Mouse (Mus musculus): ENCODE data around the gene Abhd5. TPM values are rescaled to one million over a fixed set of nuclear protein-coding genes. Genes with fewer than 3 reads are reported as not detected.
"Not testable (repeated sequence)": the region's sequence is repeated elsewhere in the genome, so short reads cannot be mapped to it uniquely, and the experiment has no call there.

Abhd5 gene
- polyA plus RNA-seq (2015; fragmentation: Nextera tagmentation; extraction: Ambion mirVana): 21.9 and 23.5 TPM in 2 replicates

DNA sequence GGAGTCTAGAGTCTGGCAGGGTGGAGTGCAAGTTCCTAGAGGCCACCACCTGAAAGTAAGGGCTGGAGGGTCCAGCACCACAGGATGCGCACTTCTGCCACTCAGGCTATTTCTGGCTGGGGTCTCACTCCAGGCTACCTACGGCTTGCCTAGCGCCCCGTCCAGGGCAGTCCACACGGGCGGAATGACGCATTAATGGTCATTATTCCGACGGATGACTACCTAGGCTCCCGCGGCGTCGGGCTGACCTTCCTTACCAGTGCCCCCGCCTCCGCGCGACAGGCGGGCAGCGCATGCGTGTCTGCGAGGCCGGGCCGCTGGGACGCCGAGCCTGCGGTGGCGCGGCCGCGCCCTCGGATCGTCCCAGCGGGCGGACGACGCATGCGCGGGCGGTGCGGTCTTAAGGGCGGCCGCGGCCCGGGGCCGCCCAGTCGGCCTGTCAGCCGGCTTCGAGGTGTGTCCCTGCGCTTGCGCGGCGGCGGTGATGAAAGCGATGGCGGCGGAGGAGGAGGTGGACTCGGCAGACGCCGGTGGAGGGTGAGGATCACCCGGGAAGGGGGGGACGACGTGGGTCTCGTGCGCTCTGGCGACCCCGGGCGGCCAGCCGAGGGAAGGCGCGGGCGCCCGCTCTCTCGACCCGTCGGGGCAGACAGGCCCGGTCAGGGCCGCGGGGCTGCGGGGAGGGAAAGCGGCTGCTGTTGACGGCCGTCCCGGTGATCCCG lies at the start of gene Abhd5:
Gene Abhd5, plus strand, starts transcription at position 306 of the 722 bp plus-strand sequence.
- H3K4me3 ChIP-seq (ENCODE audit: low read length): peak within 1 kb of the TSS; percentile 83
- H3K9me3 ChIP-seq (replicated peaks; ENCODE audit: control insufficient read depth, low read length): no peaks in the 10 kb centered on the region
- no peaks in the 10 kb centered on the region for H3K36me3 ChIP-seq (ENCODE audit: control insufficient read depth, insufficient read depth)
- peaks cover 7% of the 10 kb centered on the region; the same call in 1 of the 2 replicates for H3K4me1 ChIP-seq (ENCODE audit: control insufficient read depth, insufficient read depth, low read length)
- H3K4me2 ChIP-seq (ENCODE audit: low read depth, low read length): peak within 1 kb of the TSS; percentile 81
- H3K9ac ChIP-seq (ENCODE audit: low read length): peak within 1 kb of the TSS; percentile 95
- no peaks in the 10 kb centered on the region for H3K27me3 ChIP-seq (ENCODE audit: control insufficient read depth, insufficient read depth, low read length)
- H3K27ac ChIP-seq (ENCODE audit: low read length): peak within 1 kb of the TSS; percentile 84
- WGBS: under 1% methylated on average over 83 of the region's 84 CpGs
- ATAC-seq (replicated peaks; ENCODE audit: extremely low read depth, insufficient read depth, low FRiP score): peak; percentile 98

DNA sequence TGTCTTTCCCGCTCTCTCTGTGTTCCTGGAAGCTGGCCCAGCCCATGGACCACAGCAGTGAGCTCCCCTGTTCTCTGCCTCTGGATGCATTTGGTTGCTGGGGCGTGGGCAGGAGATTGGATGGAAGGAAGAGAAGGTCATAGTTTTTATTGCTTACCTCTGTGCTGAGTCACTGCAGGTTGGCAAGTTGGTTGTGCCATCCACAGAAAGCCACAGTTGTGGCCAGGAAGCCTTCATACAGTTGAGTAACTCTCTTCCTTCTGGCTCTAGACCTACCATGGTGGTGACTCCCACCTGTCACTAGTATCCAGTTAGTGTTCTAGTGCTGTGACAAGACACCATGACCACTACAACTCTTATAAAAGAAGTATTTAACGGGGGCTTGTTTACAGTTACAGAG lies 46.1 kb upstream of the Abhd5 start:
- ATAC-seq (replicated peaks; ENCODE audit: extremely low read depth, insufficient read depth, low FRiP score): no peak
- H3K9ac ChIP-seq (ENCODE audit: low read length): no peak overlapping the region
- no peak overlapping the region for H3K4me3 ChIP-seq (ENCODE audit: low read length)
- no peak overlapping the region for H3K4me2 ChIP-seq (ENCODE audit: low read depth, low read length)
- H3K27me3 ChIP-seq (ENCODE audit: control insufficient read depth, insufficient read depth, low read length): no peaks in the 10 kb centered on the region
- H3K27ac ChIP-seq (ENCODE audit: low read length): no peak overlapping the region
- H3K4me1 ChIP-seq (ENCODE audit: control insufficient read depth, insufficient read depth, low read length): no peaks in the 10 kb centered on the region
- WGBS: 81% methylated on average over 3 of the region's 3 CpGs
- no peaks in the 10 kb centered on the region for H3K9me3 ChIP-seq (replicated peaks; ENCODE audit: control insufficient read depth, low read length)
- H3K36me3 ChIP-seq (ENCODE audit: control insufficient read depth, insufficient read depth): no peaks in the 10 kb centered on the region

DNA sequence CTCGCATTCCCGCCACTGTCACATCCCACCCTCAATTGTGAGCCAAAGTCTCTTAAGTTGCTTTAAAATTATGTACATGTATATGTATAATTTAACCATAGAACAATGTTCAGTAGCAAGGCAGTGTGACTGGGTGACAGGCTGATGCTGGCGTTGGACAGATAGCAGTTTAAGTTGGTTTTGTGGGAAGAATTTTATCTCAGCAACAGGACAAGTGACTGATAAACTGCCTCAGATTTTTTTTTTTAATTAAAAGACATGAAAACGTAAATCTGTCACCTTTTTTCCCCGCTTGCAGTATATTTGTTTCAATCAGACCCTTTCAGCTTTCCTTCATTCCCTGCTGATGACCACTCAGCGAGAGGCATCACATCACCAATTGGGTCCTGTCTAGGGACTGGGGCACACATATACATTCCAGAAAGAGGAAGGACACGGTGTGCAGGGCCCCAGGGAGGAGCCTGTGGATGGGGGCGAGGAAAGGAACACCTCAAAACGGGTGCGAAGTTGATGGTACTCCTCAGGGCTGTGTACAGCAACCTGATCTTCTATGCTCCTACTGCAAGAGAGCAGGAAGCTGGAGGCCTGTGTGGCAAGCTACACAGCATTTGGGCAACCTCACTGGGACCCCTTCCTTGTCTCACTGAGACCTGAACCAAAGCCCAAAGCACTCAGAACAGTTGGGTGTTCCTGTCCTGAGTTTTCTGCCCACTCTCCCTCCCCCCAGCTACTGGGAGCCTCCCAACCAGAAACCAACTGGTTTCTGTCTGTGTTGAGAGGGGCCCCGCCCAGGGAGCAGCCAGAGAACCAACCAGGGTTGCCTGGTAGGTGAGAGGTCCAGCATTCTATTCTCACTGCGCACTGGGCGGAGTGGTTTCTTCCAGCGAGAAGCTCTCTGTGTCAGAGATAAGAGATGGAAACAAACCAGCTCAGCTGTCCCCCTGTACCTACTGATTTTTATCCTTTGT lies 42.1 kb upstream of the Abhd5 start:
- H3K27ac ChIP-seq (ENCODE audit: low read length): no peak overlapping the region
- no peak overlapping the region for H3K9ac ChIP-seq (ENCODE audit: low read length)
- no peak overlapping the region for H3K4me3 ChIP-seq (ENCODE audit: low read length)
- no peaks in the 10 kb centered on the region for H3K36me3 ChIP-seq (ENCODE audit: control insufficient read depth, insufficient read depth)
- H3K4me1 ChIP-seq (ENCODE audit: control insufficient read depth, insufficient read depth, low read length): no peaks in the 10 kb centered on the region
- 49% methylated on average over 14 of the region's 14 CpGs for WGBS
- H3K4me2 ChIP-seq (ENCODE audit: low read depth, low read length): no peak overlapping the region
- H3K9me3 ChIP-seq (replicated peaks; ENCODE audit: control insufficient read depth, low read length): no peaks in the 10 kb centered on the region
- no peaks in the 10 kb centered on the region for H3K27me3 ChIP-seq (ENCODE audit: control insufficient read depth, insufficient read depth, low read length)
- no peak; the same call in 1 of the 2 replicates for ATAC-seq (replicated peaks; ENCODE audit: extremely low read depth, insufficient read depth, low FRiP score)

DNA sequence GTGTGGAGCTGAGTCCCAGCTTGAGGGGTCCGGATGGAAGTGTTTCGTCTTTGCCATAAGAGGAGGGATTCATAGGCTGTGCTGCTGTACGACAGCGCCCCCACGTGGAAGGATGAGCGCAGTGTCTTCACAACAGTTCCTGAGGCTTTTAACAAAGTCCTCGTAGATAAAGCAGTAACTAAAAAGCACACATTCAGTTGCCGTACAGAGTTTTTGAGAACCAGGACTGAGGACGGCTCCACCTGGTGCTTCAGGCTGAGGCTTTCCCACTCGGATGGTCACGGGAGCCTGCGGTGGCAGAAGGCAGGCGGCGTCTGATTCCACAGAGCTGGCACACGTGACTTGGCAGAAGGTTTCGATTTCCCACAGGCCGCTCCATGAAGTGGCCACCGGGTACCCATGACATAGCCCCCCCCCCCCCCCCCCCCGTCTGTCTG lies 40.8 kb upstream of the Abhd5 start:
- ATAC-seq (replicated peaks; ENCODE audit: extremely low read depth, insufficient read depth, low FRiP score): peak; percentile 91
- peak overlapping the region; percentile 62 for H3K4me2 ChIP-seq (ENCODE audit: low read depth, low read length)
- H3K36me3 ChIP-seq (ENCODE audit: control insufficient read depth, insufficient read depth): no peaks in the 10 kb centered on the region
- WGBS: 3% methylated on average over 19 of the region's 19 CpGs
- H3K27me3 ChIP-seq (ENCODE audit: control insufficient read depth, insufficient read depth, low read length): no peaks in the 10 kb centered on the region
- peak overlapping the region; percentile 81 for H3K9ac ChIP-seq (ENCODE audit: low read length)
- peak overlapping the region; percentile 67 for H3K4me3 ChIP-seq (ENCODE audit: low read length)
- no peaks in the 10 kb centered on the region for H3K4me1 ChIP-seq (ENCODE audit: control insufficient read depth, insufficient read depth, low read length)
- no peaks in the 10 kb centered on the region for H3K9me3 ChIP-seq (replicated peaks; ENCODE audit: control insufficient read depth, low read length)
- H3K27ac ChIP-seq (ENCODE audit: low read length): peak overlapping the region; percentile 71; the same call in 1 of the 2 replicates

DNA sequence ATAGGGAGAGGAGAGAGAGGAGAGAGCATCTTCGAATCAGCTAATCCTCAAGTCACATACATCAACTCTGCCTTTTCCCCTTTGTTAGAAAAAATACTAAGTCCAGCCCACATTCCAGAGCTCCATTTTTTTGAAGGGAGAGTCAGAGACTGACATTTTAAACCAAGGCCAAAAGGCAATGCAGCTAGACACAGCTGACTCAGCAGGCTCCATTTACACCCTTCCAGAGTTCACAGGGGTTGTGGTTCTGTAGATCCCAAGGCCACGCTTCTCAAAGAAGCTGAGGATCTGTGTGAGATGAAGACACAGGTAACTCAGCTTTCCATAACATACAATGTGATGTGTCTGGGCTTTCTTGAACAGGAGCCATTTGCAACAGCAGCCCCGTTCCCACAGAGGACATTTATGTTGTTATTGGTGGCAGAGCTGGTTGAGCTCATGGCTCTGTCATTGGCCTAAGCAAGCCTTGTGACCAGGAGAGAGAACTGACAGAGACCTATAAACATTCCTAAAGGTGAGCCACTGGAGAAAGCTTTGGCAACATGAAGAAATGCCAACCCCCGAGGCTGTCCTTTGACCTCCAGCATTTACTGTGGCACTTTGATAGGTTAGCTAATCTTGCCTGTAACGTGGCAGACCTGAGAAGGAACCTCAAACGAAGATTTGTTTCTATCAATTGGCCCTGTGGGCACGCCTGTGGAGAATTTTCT lies 40.2 kb upstream of the Abhd5 start:
- no peak overlapping the region for H3K27ac ChIP-seq (ENCODE audit: low read length)
- WGBS: 71% methylated on average over 7 of the region's 7 CpGs
- peak overlapping the region; percentile 81 for H3K9ac ChIP-seq (ENCODE audit: low read length)
- H3K36me3 ChIP-seq (ENCODE audit: control insufficient read depth, insufficient read depth): no peaks in the 10 kb centered on the region
- peak overlapping the region; percentile 67 for H3K4me3 ChIP-seq (ENCODE audit: low read length)
- ATAC-seq (replicated peaks; ENCODE audit: extremely low read depth, insufficient read depth, low FRiP score): no peak
- peak overlapping the region; percentile 62 for H3K4me2 ChIP-seq (ENCODE audit: low read depth, low read length)
- H3K9me3 ChIP-seq (replicated peaks; ENCODE audit: control insufficient read depth, low read length): no peaks in the 10 kb centered on the region
- H3K4me1 ChIP-seq (ENCODE audit: control insufficient read depth, insufficient read depth, low read length): no peaks in the 10 kb centered on the region
- no peaks in the 10 kb centered on the region for H3K27me3 ChIP-seq (ENCODE audit: control insufficient read depth, insufficient read depth, low read length)

DNA sequence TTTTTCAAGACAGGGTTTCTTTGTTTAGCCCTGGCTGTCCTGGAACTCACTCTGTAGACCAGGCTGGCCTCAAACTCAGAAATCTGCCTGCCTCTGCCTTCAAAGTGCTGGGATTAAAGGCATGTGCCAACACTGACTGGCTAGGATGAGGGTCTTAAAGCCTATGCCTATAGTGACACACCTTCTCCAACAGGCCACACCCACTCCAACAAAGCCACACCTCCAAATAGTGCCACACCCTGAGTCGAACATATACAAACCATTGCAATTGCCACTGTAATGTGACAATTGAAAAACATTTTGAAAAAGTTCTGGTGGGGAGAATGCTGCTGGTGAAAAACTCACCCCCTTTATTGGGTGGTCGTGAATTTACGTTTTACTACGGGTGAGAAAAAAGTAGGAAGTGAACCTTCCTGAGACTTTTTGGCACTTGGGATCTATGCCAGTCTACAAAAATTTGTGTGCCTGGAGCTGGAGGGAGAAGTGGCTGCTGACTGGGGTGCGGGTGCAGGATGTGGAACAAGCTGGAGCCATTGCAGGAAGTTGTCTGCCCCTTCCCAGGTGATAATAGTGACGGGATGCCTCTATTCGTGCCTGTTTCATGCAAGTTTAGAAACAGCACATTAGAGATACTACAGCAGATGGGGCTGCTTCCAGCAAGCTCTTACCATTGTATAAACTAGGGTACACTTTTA lies 39.0 kb upstream of the Abhd5 start:
- H3K27me3 ChIP-seq (ENCODE audit: control insufficient read depth, insufficient read depth, low read length): no peaks in the 10 kb centered on the region
- no peaks in the 10 kb centered on the region for H3K36me3 ChIP-seq (ENCODE audit: control insufficient read depth, insufficient read depth)
- no peaks in the 10 kb centered on the region for H3K4me1 ChIP-seq (ENCODE audit: control insufficient read depth, insufficient read depth, low read length)
- no peak overlapping the region for H3K4me2 ChIP-seq (ENCODE audit: low read depth, low read length)
- WGBS: 77% methylated on average over 7 of the region's 7 CpGs
- ATAC-seq (replicated peaks; ENCODE audit: extremely low read depth, insufficient read depth, low FRiP score): no peak
- no peak overlapping the region for H3K27ac ChIP-seq (ENCODE audit: low read length)
- H3K9me3 ChIP-seq (replicated peaks; ENCODE audit: control insufficient read depth, low read length): no peaks in the 10 kb centered on the region
- no peak overlapping the region for H3K4me3 ChIP-seq (ENCODE audit: low read length)
- no peak overlapping the region for H3K9ac ChIP-seq (ENCODE audit: low read length)

DNA sequence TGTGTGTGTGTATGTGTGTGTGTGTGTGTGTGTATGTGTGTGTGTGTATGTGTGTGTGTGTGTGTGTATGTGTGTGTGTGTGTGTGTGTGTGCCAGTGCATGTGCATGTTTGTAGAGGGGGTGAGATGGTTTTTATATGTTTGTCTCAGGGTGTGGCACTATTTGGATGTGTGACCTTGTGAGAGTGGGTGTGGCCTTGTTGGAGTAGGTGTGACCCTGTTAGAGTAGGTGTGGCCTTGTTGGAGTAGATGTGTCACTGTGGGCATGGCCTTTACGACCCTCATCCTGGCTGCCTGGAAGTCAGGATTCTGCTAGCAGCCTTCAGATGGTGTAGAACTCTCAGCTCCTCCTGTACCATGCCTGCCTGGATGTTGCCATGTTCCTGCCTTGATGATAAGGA lies 38.3 kb upstream of the Abhd5 start:
- H3K27ac ChIP-seq (ENCODE audit: low read length); H3K4me3 ChIP-seq (ENCODE audit: low read length); ATAC-seq (replicated peaks; ENCODE audit: extremely low read depth, insufficient read depth, low FRiP score); H3K9ac ChIP-seq (ENCODE audit: low read length); H3K4me1 ChIP-seq (ENCODE audit: control insufficient read depth, insufficient read depth, low read length); H3K9me3 ChIP-seq (replicated peaks; ENCODE audit: control insufficient read depth, low read length); H3K36me3 ChIP-seq (ENCODE audit: control insufficient read depth, insufficient read depth); H3K27me3 ChIP-seq (ENCODE audit: control insufficient read depth, insufficient read depth, low read length); H3K4me2 ChIP-seq (ENCODE audit: low read depth, low read length): not testable (repeated sequence)
- WGBS: 48% methylated on average over 1 of the region's 1 CpGs

DNA sequence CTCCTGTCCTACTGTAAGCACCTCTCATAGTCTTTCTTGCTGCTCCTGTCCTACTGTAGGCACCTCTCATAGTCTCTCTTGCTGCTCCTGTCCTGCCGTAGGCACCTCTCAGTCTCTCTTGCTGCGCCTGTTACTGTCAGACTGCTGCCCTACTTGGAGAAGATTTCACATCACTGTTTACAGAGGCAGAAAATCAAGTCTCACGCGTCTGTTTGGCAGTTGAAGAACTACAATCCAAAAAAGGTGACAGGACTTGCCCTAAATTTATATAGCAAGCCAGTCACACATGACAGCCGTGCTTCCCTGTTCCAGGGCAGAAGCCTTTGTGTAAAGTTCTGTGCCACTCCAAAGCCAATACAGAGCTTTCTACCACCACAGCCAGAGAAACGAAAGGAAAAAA lies 37.0 kb upstream of the Abhd5 start:
- Histone ChIP-seq H3K4me1 (ENCODE audit: control insufficient read depth, insufficient read depth, low read length) (no peaks in the 10 kb centered on the region), H3K9ac (ENCODE audit: low read length) (no peak overlapping the region), H3K4me2 (ENCODE audit: low read depth, low read length) (no peak overlapping the region), H3K27ac (ENCODE audit: low read length) (no peak overlapping the region), H3K27me3 (ENCODE audit: control insufficient read depth, insufficient read depth, low read length) (no peaks in the 10 kb centered on the region), H3K9me3 (replicated peaks; ENCODE audit: control insufficient read depth, low read length) (no peaks in the 10 kb centered on the region), H3K36me3 (ENCODE audit: control insufficient read depth, insufficient read depth) (no peaks in the 10 kb centered on the region), H3K4me3 (ENCODE audit: low read length) (no peak overlapping the region)
- ATAC-seq (replicated peaks; ENCODE audit: extremely low read depth, insufficient read depth, low FRiP score): no peak
- 84% methylated on average over 6 of the region's 6 CpGs for WGBS
